Mouse (Mus musculus) embryonic facial prominence, embryonic 13.5 days (tissue): ENCODE data around the gene Dnah8. TPM values are rescaled to one million over a fixed set of nuclear protein-coding genes. Genes with fewer than 3 reads are reported as not detected.

Experiments
- polyA plus RNA-seq: library from polyadenylated mRNA; unstranded; fragments of >200 nt; fragmentation: Nextera tagmentation; extraction: Ambion mirVana; gene quantifications from 2 replicates; pipeline ENCODE4 v1.2.1, GENCODE M21; 2015

Dnah8 gene
- polyA plus RNA-seq, 1 experiment from 2014 or later = 2.5 TPM

Other genes with a start within 250 kb of the Dnah8 start
- gene Btbd9, start 47.9 kb upstream of the Dnah8 start, polyA plus RNA-seq = 68.9 and 79.2 TPM in 2 replicates
- 193 and 217 TPM in 2 replicates for gene Glo1, start 2.5 kb downstream of the Dnah8 start, polyA plus RNA-seq